In genomic region chr15:77359905-77360304, GRCm38 (mm10) we compare ENCODE assay signal across 12 mouse cellular contexts. TPM values are rescaled to one million over a fixed set of nuclear protein-coding genes. Genes with fewer than 3 reads are reported as not detected.
DNase-seq lines count a peak whose midpoint lies in the region; ATAC-seq and TF ChIP-seq lines count a peak whose summit lies in the region.
"Had no signal": no experiment of that assay in that cellular context is flagged by ENCODE, and none has a peak within 500 bp of the region (broad histone marks: within the 10 kb centered on the region; RNA-seq: fewer than 3 reads in every experiment).

No protein-coding gene starts in this region.

- no peak overlapping the region for H3K4me3 ChIP-seq in layer of hippocampus, adult 2 months
- no peak overlapping the region for H3K4me3 ChIP-seq in embryonic facial prominence, embryonic 11.5 days (ENCODE audit: low read depth, low read length)
- no peak overlapping the region for H3K4me3 ChIP-seq in hindbrain, embryonic 14.5 days (replicated peaks; ENCODE audit: low read length)
- H3K4me3 ChIP-seq in small intestine, adult 2 months (ENCODE audit: low read depth, low read length) = no peak overlapping the region
- H3K4me3 ChIP-seq: neural tube, embryonic 12.5 days had no signal

- H3K4me1 ChIP-seq in embryonic facial prominence, embryonic 11.5 days (ENCODE audit: control insufficient read depth, insufficient read depth, low read length) = peaks cover 6% of the 10 kb centered on the region
- peaks cover 37% of the 10 kb centered on the region for H3K4me1 ChIP-seq in hindbrain, embryonic 14.5 days (replicated peaks; ENCODE audit: control insufficient read depth, insufficient read depth, low read length)
- peaks cover 14% of the 10 kb centered on the region for H3K4me1 ChIP-seq in small intestine, adult 2 months (ENCODE audit: control insufficient read depth, insufficient read depth, insufficient read length, low read length)

- 0 out of 2 replicates have a peak overlapping the region, but pooled peaks have one; percentile 89 for H3K27ac ChIP-seq in layer of hippocampus, adult 2 months
- H3K27ac ChIP-seq in embryonic facial prominence, embryonic 11.5 days (replicated peaks; ENCODE audit: low read depth, low read length) = peak overlapping the region; percentile 87; the same call in 1 of the 2 replicates
- peak overlapping the region; percentile 81; the same call in 1 of the 2 replicates for H3K27ac ChIP-seq in hindbrain, embryonic 14.5 days
- peak overlapping the region; percentile 40 for H3K27ac ChIP-seq in small intestine, adult 2 months (ENCODE audit: insufficient read depth, low read depth, low read length)
- H3K27ac ChIP-seq: neural tube, embryonic 12.5 days had no signal

- TF ChIP-seq CTCF in layer of hippocampus, adult 2 months (conservative IDR thresholded peaks at IDR 0.05) = no peak
- TF ChIP-seq CTCF in small intestine, adult 2 months (IDR thresholded peaks at IDR 0.05; ENCODE audit: extremely low read depth, insufficient read length, insufficient replicate concordance, low read depth, low read length) = no peak

- H3K4me2 ChIP-seq in embryonic facial prominence, embryonic 11.5 days (ENCODE audit: low read depth, low read length) = no peak overlapping the region
- H3K4me2 ChIP-seq in hindbrain, embryonic 14.5 days (replicated peaks) = no peak overlapping the region

- H3K9me3 ChIP-seq in embryonic facial prominence, embryonic 11.5 days (replicated peaks; ENCODE audit: control insufficient read depth, low read length) = no peaks in the 10 kb centered on the region
- no peaks in the 10 kb centered on the region for H3K9me3 ChIP-seq in hindbrain, embryonic 14.5 days (ENCODE audit: control insufficient read depth, low read length)
- H3K9me3 ChIP-seq: neural tube, embryonic 12.5 days had no signal

- 90% methylated on average over 8 of the region's 8 CpGs for WGBS in embryonic facial prominence, embryonic 11.5 days
- WGBS in hindbrain, embryonic 14.5 days = 94% methylated on average over 8 of the region's 8 CpGs
- WGBS in small intestine, adult 2 months = 90% methylated on average over 8 of the region's 8 CpGs

- TF ChIP-seq POLR2A in small intestine, adult 2 months (IDR thresholded peaks at IDR 0.05; ENCODE audit: low read depth, low read length) = no peak

- no peak overlapping the region; the same call in 1 of the 2 replicates for H3K9ac ChIP-seq in embryonic facial prominence, embryonic 11.5 days (replicated peaks; ENCODE audit: low read length)
- no peak overlapping the region for H3K9ac ChIP-seq in hindbrain, embryonic 14.5 days
- H3K9ac ChIP-seq: liver, postnatal 0 days had no signal

- ATAC-seq in embryonic facial prominence, embryonic 11.5 days (replicated peaks; ENCODE audit: insufficient number of reproducible peaks, low FRiP score, low TSS enrichment, low read depth) = no peak
- no peak for ATAC-seq in hindbrain, embryonic 14.5 days (ENCODE audit: low FRiP score)
- ATAC-seq in erythroid progenitor cell, adult 5-6 weeks (replicated peaks; ENCODE audit: low FRiP score, poor library complexity, severe bottlenecking) = no peak
- ATAC-seq: liver, postnatal 0 days had no signal

- no peaks in the 10 kb centered on the region for H3K27me3 ChIP-seq in embryonic facial prominence, embryonic 11.5 days (ENCODE audit: control insufficient read depth, insufficient read depth, low read length)
- H3K27me3 ChIP-seq in hindbrain, embryonic 14.5 days (ENCODE audit: control insufficient read depth, insufficient read depth, low read length) = no peaks in the 10 kb centered on the region
- no peaks in the 10 kb centered on the region for H3K27me3 ChIP-seq in small intestine, adult 2 months (ENCODE audit: control insufficient read depth, insufficient read depth, low read length)
- H3K27me3 ChIP-seq: neural tube, embryonic 12.5 days had no signal

- no peak for DNase-seq in layer of hippocampus, adult 2 months (ENCODE audit: low spot score in 2 of 2)
- DNase-seq in layer of hippocampus, adult 8-10 months (ENCODE audit: low spot score in 2 of 2) = no peak
- DNase-seq in embryonic facial prominence, embryonic 11.5 days (ENCODE audit: low spot score) = no peak
- no peak for DNase-seq in hindbrain, embryonic 14.5 days (ENCODE audit: low spot score)
- DNase-seq in urinary bladder, postnatal 10 days (ENCODE audit: low spot score) = no peak
- DNase-seq: cerebellum, adult 2 months; liver, postnatal 0 days had no signal

- no peaks in the 10 kb centered on the region for H3K36me3 ChIP-seq in embryonic facial prominence, embryonic 11.5 days (replicated peaks; ENCODE audit: control insufficient read depth, insufficient read depth, low read depth, low read length)
- H3K36me3 ChIP-seq in hindbrain, embryonic 14.5 days (replicated peaks; ENCODE audit: control insufficient read depth, insufficient read depth) = no peaks in the 10 kb centered on the region
- H3K36me3 ChIP-seq in small intestine, adult 2 months (ENCODE audit: control insufficient read depth, insufficient read depth, low read length) = no peaks in the 10 kb centered on the region
- H3K36me3 ChIP-seq: neural tube, embryonic 12.5 days had no signal

RNA-seq across cellular contexts. Expression of gene Apol7a, which starts 39.0 kb away (rescaled TPM):
- total RNA-seq in layer of hippocampus, adult 2 months (2021) = not detected
- 1 to 10 TPM in 1 of 4 experiments, under 1 TPM in 2, not detected in 1; 0.14 to 1.3 (median 0.82) TPM for total RNA-seq in layer of hippocampus, adult 8-10 months (2022)
- not detected in 2 replicates for polyA plus RNA-seq in embryonic facial prominence, embryonic 11.5 days (2014; fragmentation: Nextera tagmentation; extraction: Ambion mirVana)
- polyA plus RNA-seq in hindbrain, embryonic 14.5 days (2014; fragmentation: Nextera tagmentation; extraction: Ambion mirVana) = not detected in 2 replicates
- 31.4 and 88.8 TPM in 2 replicates for polyA plus RNA-seq in small intestine, adult 2 months (2012; rRNA removed)
- total RNA-seq in erythroid progenitor cell, adult 5-6 weeks (2015; ENCODE audit: low replicate concordance) = not detected in 2 replicates
- not detected in 2 replicates for total RNA-seq in erythroid progenitor cell, adult 5-6 weeks (2017; ENCODE audit: low replicate concordance)
- polyA plus RNA-seq: neural tube, embryonic 12.5 days had no signal

RNA-seq across cellular contexts. Expression of gene Apol9a, which starts 51.0 kb away (rescaled TPM):
- total RNA-seq in layer of hippocampus, adult 2 months (2021) = not detected
- total RNA-seq in layer of hippocampus, adult 8-10 months (2022) = under 1 TPM in 1 of 4 experiments, not detected in 3; 0.32 TPM
- polyA plus RNA-seq in embryonic facial prominence, embryonic 11.5 days (2014; fragmentation: Nextera tagmentation; extraction: Ambion mirVana) = not detected in 2 replicates
- polyA plus RNA-seq in hindbrain, embryonic 14.5 days (2014; fragmentation: Nextera tagmentation; extraction: Ambion mirVana) = 0.26 TPM in 1 of 2 replicates, not detected in the other
- 41.6 and 153 TPM in 2 replicates for polyA plus RNA-seq in small intestine, adult 2 months (2012; rRNA removed)
- not detected in 2 replicates for total RNA-seq in erythroid progenitor cell, adult 5-6 weeks (2015; ENCODE audit: low replicate concordance)
- under 0.01 TPM in 1 of 2 replicates, not detected in the other for total RNA-seq in erythroid progenitor cell, adult 5-6 weeks (2017; ENCODE audit: low replicate concordance)
- total RNA-seq: left cerebral cortex, postnatal 25 days had no signal
- polyA plus RNA-seq: stomach, embryonic 14.5 days had no signal

RNA-seq across cellular contexts. Expression of gene Rbfox2, which starts 53.1 kb away (rescaled TPM):
- total RNA-seq in layer of hippocampus, adult 2 months (2021) = 100 to 1,000 TPM; 243 TPM
- total RNA-seq in layer of hippocampus, adult 8-10 months (2022) = 100 to 1,000 TPM; 200 to 279 (median 237) TPM
- polyA plus RNA-seq in embryonic facial prominence, embryonic 11.5 days (2014; fragmentation: Nextera tagmentation; extraction: Ambion mirVana) = 81.9 and 85.1 TPM in 2 replicates
- polyA plus RNA-seq in hindbrain, embryonic 14.5 days (2014; fragmentation: Nextera tagmentation; extraction: Ambion mirVana) = 154 and 164 TPM in 2 replicates
- 25.1 and 34.7 TPM in 2 replicates for polyA plus RNA-seq in small intestine, adult 2 months (2012; rRNA removed)
- not detected in 2 replicates for total RNA-seq in erythroid progenitor cell, adult 5-6 weeks (2015; ENCODE audit: low replicate concordance)
- not detected in 2 replicates for total RNA-seq in erythroid progenitor cell, adult 5-6 weeks (2017; ENCODE audit: low replicate concordance)

Comparison
In these comparisons a context has a peak if more than half of its experiments do, and no peak if none do; other contexts are left out.
1. RNA of gene Rbfox2, which starts 53.1 kb away (total RNA-seq): 200 to 279 TPM in layer of hippocampus, adult 8-10 months and 243 TPM in layer of hippocampus, adult 2 months; not detected in erythroid progenitor cell, adult 5-6 weeks; every median in the first group is over 100 times any median in the second.
2. Peak in every context shown above with its lines, with median percentiles within 50 percentile points of each other: H3K27ac ChIP-seq.